Mouse (Mus musculus) megakaryocyte-erythroid progenitor cell, adult 5-6 weeks (primary cell): ENCODE results near the gene C2. TPM values are rescaled to one million over a fixed set of nuclear protein-coding genes. Genes with fewer than 3 reads are reported as not detected.

Experiments used
- ATAC-seq: replicated peaks from 2 replicates; pipeline ENCODE4 v1.8.0; 2016; ENCODE audit warnings: mild to moderate bottlenecking, inconsistent platforms; ENCODE audit not compliant: severe bottlenecking, poor library complexity, low FRiP score, low TSS enrichment
- total RNA-seq, 2 experiments: library from RNA; stranded (forward) in 1 of 2; stranded (reverse) in 1 of 2; fragments of 200-1000, 215-1000 nt in 1 of 2; fragments of >200 nt in 1 of 2; fragmentation: Nextera tagmentation in 1 of 2; gene quantifications; 2 replicates each; pipeline ENCODE4 v1.2.3; 2014 to 2017

The C2 gene
- total RNA-seq, 2 experiments from 2014 or later, result 7.4 to 8.6 TPM

GRCm38 (mm10) chr17:34885615-34886014 lies 12.4 kb downstream of the C2 start:
- no peak for ATAC-seq

- ATAC-seq, result 0 out of 2 replicates have a peak, but pooled peaks have one; percentile 23
Measured at GRCm38 (mm10) chr17:34884704-34885103, 13.4 kb downstream of the C2 start.

- no peak for ATAC-seq
Measured at GRCm38 (mm10) chr17:34883332-34883731, 14.7 kb downstream of the C2 start.

GRCm38 (mm10) chr17:34881683-34882310 lies 16.3 kb downstream of the C2 start, which contains the start of gene Gm20547:
Gene Gm20547 (minus strand): TSS chr17:34882042.
- ATAC-seq, result no peak

- ATAC-seq, result no peak
Measured at GRCm38 (mm10) chr17:34881166-34881565, 16.9 kb downstream of the C2 start.

GRCm38 (mm10) chr17:34879336-34879879 lies 18.7 kb downstream of the C2 start, which contains the start of gene Zbtb12:
Gene Zbtb12 (plus strand): TSS chr17:34879483.
- ATAC-seq, result no peak

GRCm38 (mm10) chr17:34874321-34874720 lies 23.7 kb downstream of the C2 start:
- no peak for ATAC-seq

GRCm38 (mm10) chr17:34865981-34866380 lies 32.1 kb downstream of the C2 start:
- ATAC-seq, result no peak

GRCm38 (mm10) chr17:34862416-34863081 lies 35.5 kb downstream of the C2 start, which contains the start of gene Cfb:
Gene Cfb (minus strand): TSS chr17:34862518.
- no peak for ATAC-seq

GRCm38 (mm10) chr17:34861704-34862415 lies 36.2 kb downstream of the C2 start:
- no peak for ATAC-seq

GRCm38 (mm10) chr17:34860514-34860913 lies 37.6 kb downstream of the C2 start:
- ATAC-seq, result no peak

GRCm38 (mm10) chr17:34858670-34859069 lies 39.4 kb downstream of the C2 start:
- no peak for ATAC-seq

- ATAC-seq, result peak; percentile 42; the same call in 1 of the 2 replicates
Measured at GRCm38 (mm10) chr17:34855825-34856224, 42.2 kb downstream of the C2 start.

GRCm38 (mm10) chr17:34854761-34855160 lies 43.3 kb downstream of the C2 start:
- no peak for ATAC-seq

GRCm38 (mm10) chr17:34853511-34853910 lies 44.6 kb downstream of the C2 start:
- ATAC-seq, result no peak

GRCm38 (mm10) chr17:34850517-34851125 lies 47.4 kb downstream of the C2 start:
- ATAC-seq, result peak; percentile 5; the same call in 1 of the 2 replicates

GRCm38 (mm10) chr17:34849722-34850516 lies 48.1 kb downstream of the C2 start, which contains the start of the genes Skiv2l and Nelfe:
Gene Skiv2l (minus strand): TSS chr17:34850210.
Gene Nelfe (plus strand): TSS chr17:34850391.
- ATAC-seq, result peak; percentile 94

- no peak for ATAC-seq
Measured at GRCm38 (mm10) chr17:34847615-34848014, 50.5 kb downstream of the C2 start.

- no peak for ATAC-seq
Measured at GRCm38 (mm10) chr17:34847192-34847591, 50.9 kb downstream of the C2 start.
